Mouse (Mus musculus) limb, embryonic 10.5 days (tissue): Measurements from ENCODE around the gene Elf4. TPM values are rescaled to one million over a fixed set of nuclear protein-coding genes. Genes with fewer than 3 reads are reported as not detected.

Experiments
- DNase-seq: peaks from one replicate; pipeline ENCODE4 v3.0.0-alpha.2; 2017; ENCODE audit warnings: low spot score
- H3K27ac ChIP-seq: fragments of 300-500 bp; sonication (generic); 2 replicates; pipeline ENCODE4 v1.5.1; 2016; ENCODE audit warnings: mild to moderate bottlenecking
- H3K27me3 ChIP-seq: fragments of 300-500 bp; sonication (generic); 2 replicates; pipeline ENCODE4 v1.6.1; 2016; ENCODE audit warnings: low read depth, mild to moderate bottlenecking; ENCODE audit not compliant: poor library complexity, severe bottlenecking
- H3K36me3 ChIP-seq: fragments of 300-500 bp; sonication (generic); 2 replicates; pipeline ENCODE4 v1.6.1; 2016; ENCODE audit warnings: mild to moderate bottlenecking, moderate library complexity
- H3K4me1 ChIP-seq: fragments of 300-500 bp; sonication (generic); 2 replicates; pipeline ENCODE4 v1.6.1; 2016
- H3K4me3 ChIP-seq: fragments of 300-500 bp; sonication (generic); 2 replicates; pipeline ENCODE4 v1.5.1; 2016; ENCODE audit warnings: mild to moderate bottlenecking, moderate library complexity
- H3K9me3 ChIP-seq: fragments of 300-500 bp; sonication (generic); replicated peaks from 2 replicates; pipeline ENCODE4 v1.6.1; 2016; ENCODE audit warnings: mild to moderate bottlenecking
- WGBS: fragments of 180-500 bp; shearing (Covaris S2); methylation state at CpG from one replicate; pipeline ENCODE4 v1.1.7; 2016; 5-methylcytosine and 5-hydroxymethylcytosine counted together
- polyA plus RNA-seq: library from polyadenylated mRNA; unstranded; fragments of >200 nt; fragmentation: Nextera tagmentation; extraction: Ambion mirVana; gene quantifications from 2 replicates; pipeline ENCODE4 v1.2.1, GENCODE M21; 2016

The Elf4 gene
- 1.8 and 1.9 TPM in 2 replicates for polyA plus RNA-seq

DNA sequence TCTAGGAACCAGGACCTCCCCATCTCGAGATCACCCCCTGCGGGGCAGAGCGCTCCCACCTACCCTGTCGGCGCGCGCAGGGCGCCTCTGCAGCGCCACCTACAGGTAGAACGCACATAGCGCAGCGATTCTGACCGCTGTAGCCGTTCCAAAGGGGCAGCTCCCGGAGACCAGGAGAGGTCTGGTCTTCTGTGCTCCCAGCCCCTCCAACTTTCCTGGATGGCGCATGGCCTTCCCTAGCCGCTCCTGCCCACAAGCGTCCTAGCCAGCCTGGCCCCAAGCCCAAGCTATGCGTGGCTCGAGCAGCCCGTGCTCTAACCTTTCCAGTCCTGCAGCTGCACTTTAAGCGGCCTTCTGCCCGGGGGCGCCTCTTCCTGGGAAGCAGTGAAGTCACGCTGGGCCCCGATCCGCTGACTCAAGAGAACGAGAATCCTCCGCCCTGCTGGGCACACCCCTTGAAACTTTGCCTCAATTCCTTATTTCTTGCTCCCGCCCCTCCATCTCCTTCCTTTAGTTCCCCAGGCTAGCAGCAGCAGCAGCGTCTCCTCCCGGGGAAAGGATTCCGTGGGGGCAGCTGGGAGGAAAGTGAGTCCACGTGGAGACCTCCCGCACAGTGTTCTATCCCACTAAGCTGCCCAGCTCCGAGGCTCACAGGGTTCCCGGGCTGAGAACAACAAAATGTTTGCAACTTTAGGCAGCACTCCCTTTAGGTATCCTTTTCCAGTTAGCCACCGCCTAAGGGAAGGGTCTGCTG, at the start of gene Elf4:
TSS of gene Elf4 (minus strand) at position 379 of the 754 bp plus-strand sequence.
- Histone ChIP-seq H3K27me3 (peaks cover 29% of the 10 kb centered on the region), H3K4me3 (peak within 1 kb of the TSS; percentile 49), H3K27ac (peak within 1 kb of the TSS; percentile 72), H3K9me3 (no peaks in the 10 kb centered on the region; the same call in 1 of the 2 replicates), H3K36me3 (no peaks in the 10 kb centered on the region), H3K4me1 (0 out of 2 replicates have a peak, but pooled peaks cover 3% of the 10 kb centered on the region)
- DNase-seq = peak; percentile 82
- WGBS = 10% methylated on average over 38 of the region's 38 CpGs

DNA sequence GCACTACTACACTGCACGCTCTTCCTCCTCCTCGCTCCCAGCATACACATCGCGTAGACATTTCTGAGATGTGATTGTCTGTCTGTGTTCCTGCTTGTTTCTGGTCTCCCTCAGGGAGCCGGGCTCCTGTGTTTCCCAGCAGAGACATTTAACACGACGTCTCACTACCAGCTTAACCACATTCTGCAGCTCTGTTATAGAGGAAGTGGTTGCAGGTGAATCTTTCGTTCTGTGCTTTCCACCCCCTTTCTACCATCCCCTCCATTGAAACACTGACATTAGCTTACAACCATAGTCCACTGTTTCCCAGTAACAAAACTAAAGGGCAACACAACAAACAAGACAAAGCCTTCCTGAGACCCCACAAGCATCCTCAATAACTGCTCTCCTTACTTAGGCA, 30.8 kb upstream of the Elf4 start:
- Histone ChIP-seq H3K27me3 (no peaks in the 10 kb centered on the region), H3K9me3 (no peaks in the 10 kb centered on the region), H3K4me3 (no peak overlapping the region), H3K4me1 (no peaks in the 10 kb centered on the region), H3K27ac (no peak overlapping the region), H3K36me3 (peaks cover 64% of the 10 kb centered on the region)
- DNase-seq = no peak
- 93% methylated on average over 8 of the region's 8 CpGs for WGBS

DNA sequence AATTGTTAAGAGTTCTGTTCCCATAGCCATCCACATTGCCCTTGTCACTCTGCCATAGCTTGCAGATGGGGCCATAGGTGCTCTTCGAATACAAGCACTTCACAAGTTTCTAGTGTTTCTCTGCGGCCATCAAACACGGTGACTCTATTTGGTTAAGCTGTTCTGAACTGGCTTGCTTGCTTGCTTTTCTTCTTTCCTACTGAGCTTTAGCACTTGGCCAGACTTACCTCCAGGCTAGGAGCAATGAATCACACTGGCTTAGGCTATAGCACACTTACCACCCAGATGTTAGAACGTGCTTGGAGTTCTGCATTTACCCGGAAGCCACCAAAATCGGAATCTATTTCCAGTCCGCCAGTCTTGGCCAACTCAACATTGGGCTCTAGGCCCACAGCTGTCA, 18.8 kb upstream of the Elf4 start:
- 93% methylated on average over 7 of the region's 7 CpGs for WGBS
- H3K9me3 ChIP-seq = no peaks in the 10 kb centered on the region
- H3K27ac ChIP-seq = no peak overlapping the region
- no peaks in the 10 kb centered on the region for H3K27me3 ChIP-seq
- no peak overlapping the region for H3K4me3 ChIP-seq
- no peaks in the 10 kb centered on the region for H3K4me1 ChIP-seq
- H3K36me3 ChIP-seq = peaks cover 83% of the 10 kb centered on the region
- DNase-seq = no peak

DNA sequence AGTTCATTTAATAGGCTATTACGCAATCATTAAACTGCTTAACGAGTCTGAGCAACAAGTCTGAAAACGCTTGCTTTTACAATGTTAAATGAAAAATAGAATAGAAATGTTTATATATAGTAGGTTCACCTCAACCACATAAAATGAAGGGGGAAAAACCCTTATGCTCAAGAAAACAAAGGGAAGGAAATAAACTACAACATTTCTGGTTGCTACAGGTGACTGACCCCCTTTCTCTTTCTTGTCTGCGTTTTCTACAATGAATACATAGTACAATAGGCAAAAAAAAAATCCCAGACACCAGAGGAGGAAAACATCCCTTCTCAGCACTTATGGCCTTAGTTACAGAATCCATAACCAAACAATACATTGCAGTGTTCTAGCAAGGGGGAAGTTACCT, 18.2 kb upstream of the Elf4 start:
- Histone ChIP-seq H3K27ac (no peak overlapping the region), H3K27me3 (no peaks in the 10 kb centered on the region), H3K4me1 (no peaks in the 10 kb centered on the region), H3K4me3 (no peak overlapping the region), H3K36me3 (peaks cover 88% of the 10 kb centered on the region), H3K9me3 (no peaks in the 10 kb centered on the region)
- WGBS = 92% methylated on average over 4 of the region's 4 CpGs
- no peak for DNase-seq

DNA sequence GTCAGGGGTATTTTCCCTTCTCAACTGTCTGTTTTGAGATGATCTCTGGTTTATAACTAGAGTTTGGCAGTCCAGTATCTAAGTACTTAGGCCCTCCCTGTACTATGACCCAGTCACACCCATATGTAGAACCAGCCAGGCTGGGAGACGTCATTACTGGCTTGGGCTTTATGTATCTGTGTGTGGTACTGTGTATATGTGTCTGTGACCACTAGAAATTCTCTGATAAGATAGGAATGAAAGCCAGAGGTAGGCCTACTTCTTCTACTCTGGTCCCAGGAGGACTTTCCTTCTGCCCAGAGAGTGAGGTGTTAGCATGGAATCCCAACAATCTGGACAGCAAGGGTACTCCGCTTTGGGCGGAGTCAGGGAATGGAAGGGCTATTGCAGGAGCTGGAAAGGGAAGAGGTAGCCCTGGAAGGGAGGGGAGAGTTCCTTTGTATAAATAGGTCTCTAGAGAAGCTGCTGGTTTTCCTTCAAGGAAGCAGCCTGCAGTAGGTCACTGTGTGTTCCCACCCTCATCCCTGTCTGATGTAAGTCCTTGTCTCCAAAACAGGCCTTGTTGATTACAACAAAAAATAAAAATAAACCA, 4.5 kb upstream of the Elf4 start:
- peaks cover 14% of the 10 kb centered on the region for H3K27me3 ChIP-seq
- H3K36me3 ChIP-seq = peaks cover 3% of the 10 kb centered on the region
- no peaks in the 10 kb centered on the region for H3K4me1 ChIP-seq
- H3K27ac ChIP-seq = no peak overlapping the region
- DNase-seq = no peak
- H3K4me3 ChIP-seq = no peak overlapping the region
- WGBS = 79% methylated on average over 3 of the region's 3 CpGs
- H3K9me3 ChIP-seq = no peaks in the 10 kb centered on the region; the same call in 1 of the 2 replicates

DNA sequence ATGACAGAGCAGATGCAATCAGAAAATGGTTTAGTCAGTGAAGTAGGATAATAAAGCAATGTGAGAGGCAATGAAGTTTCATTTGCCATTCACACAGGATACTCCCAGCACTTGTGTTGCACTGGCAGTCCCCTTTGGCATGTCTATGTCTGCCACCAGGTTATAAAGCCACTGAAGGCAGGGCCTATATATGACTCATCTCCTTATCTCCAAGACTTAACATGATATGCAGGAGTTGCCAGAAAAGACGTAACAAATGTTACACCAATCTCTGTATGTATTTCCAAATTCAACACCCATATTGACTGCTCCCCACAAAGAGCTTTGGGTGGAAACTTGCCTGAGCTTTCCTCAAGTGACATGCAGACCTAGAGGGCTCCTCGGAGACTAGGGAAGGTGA, 3.2 kb upstream of the Elf4 start:
- no peak for DNase-seq
- Histone ChIP-seq H3K36me3 (no peaks in the 10 kb centered on the region), H3K4me3 (no peak overlapping the region), H3K27me3 (peaks cover 23% of the 10 kb centered on the region), H3K9me3 (no peaks in the 10 kb centered on the region; the same call in 1 of the 2 replicates), H3K27ac (no peak overlapping the region), H3K4me1 (0 out of 2 replicates have a peak, but pooled peaks cover 3% of the 10 kb centered on the region)
- WGBS = 86% methylated on average over 2 of the region's 2 CpGs

DNA sequence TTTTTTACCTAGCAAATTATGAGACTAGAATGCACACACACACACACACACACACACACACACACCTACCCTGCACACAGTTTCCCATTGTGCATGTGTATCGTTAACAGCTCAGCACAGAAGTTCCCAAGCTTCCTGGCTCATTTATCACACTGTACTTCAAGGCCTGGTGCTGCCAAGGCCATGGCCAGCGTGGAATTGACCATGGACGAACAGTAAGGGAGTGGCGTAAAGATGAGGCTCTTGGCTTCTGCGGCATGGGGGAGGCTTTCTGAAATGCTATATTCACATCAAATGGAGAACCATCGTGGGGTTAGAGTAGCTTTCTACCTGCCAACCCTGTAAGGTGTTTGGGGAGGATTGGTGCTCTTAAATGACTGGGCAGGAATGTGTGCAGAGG, 1.5 kb upstream of the Elf4 start:
- Histone ChIP-seq H3K36me3 (no peaks in the 10 kb centered on the region), H3K27ac (no peak overlapping the region), H3K9me3 (no peaks in the 10 kb centered on the region; the same call in 1 of the 2 replicates), H3K4me1 (0 out of 2 replicates have a peak, but pooled peaks cover 3% of the 10 kb centered on the region), H3K27me3 (peaks cover 29% of the 10 kb centered on the region), H3K4me3 (no peak overlapping the region)
- WGBS = 92% methylated on average over 6 of the region's 6 CpGs
- DNase-seq = no peak

DNA sequence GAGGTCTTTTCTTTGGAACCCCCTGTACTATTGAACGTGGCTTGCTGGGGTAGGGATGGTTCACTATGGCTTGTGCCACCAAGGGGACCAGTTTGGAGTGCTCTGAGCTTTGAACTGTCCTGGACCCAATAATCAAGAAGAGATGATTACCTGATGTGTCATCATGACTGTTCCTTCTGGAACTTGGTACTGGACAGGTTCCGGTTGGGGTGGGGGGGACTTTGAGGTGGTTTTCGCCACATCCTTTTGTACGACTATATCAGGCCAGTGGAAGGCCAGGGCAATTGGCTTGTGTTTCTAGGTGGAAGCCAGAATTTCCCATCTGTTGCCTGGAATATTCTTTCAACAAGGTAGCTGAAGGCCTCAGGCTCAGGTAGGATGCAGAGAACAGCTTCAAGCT, 704 bp upstream of the Elf4 start:
- WGBS = 79% methylated on average over 4 of the region's 4 CpGs
- Histone ChIP-seq H3K9me3 (no peaks in the 10 kb centered on the region; the same call in 1 of the 2 replicates), H3K4me3 (no peak overlapping the region), H3K4me1 (0 out of 2 replicates have a peak, but pooled peaks cover 3% of the 10 kb centered on the region), H3K36me3 (no peaks in the 10 kb centered on the region), H3K27ac (no peak overlapping the region), H3K27me3 (peaks cover 29% of the 10 kb centered on the region)
- no peak for DNase-seq

DNA sequence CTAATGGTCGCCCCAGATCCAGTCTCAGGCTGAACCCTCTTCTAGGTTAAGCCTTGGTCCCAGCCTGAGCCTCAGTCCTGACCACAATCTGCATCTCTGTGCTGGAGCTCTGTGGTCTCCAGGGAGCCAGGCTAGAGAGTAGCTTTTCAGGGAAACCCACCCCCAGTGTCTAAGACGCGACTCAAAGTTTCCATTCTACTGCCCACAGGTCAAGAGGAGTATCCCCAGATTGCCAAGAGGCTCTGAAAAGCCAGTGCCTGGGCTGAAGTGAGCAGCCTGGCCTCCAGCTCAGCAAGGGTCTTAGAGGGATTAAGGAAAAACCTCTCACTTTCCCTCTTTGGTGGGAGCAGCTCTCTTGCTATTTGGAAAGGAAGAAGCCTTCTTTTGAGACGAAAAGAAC, 635 bp downstream of the Elf4 start:
- DNase-seq = peak; percentile 35

DNA sequence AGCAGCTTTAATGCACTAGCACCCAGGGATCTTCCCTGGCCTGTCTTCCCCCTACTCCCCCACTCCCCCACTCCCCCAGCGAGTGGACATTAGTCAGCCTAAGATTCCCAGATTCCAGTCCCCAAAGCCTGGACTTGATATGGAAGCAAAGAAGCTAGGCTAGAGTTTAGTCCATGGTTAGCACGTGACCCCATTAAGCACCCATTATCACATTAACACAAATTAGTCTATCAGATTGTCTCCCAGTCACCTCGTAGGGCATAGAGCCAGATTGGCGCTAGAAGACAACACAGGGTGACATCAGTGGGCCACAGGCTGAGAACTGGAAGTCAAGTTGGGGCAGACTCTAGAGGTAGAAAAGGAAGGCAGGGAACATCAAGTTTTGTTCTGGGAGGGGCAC, 1.9 kb downstream of the Elf4 start:
- Histone ChIP-seq H3K36me3 (no peaks in the 10 kb centered on the region), H3K9me3 (no peaks in the 10 kb centered on the region; the same call in 1 of the 2 replicates), H3K4me3 (no peak overlapping the region), H3K4me1 (0 out of 2 replicates have a peak, but pooled peaks cover 3% of the 10 kb centered on the region), H3K27me3 (peaks cover 39% of the 10 kb centered on the region), H3K27ac (no peak overlapping the region)
- 65% methylated on average over 4 of the region's 4 CpGs for WGBS
- no peak for DNase-seq

More for the DNA sequence above, 635 bp downstream of the Elf4 start:
- Histone ChIP-seq H3K4me1 (0 out of 2 replicates have a peak, but pooled peaks cover 3% of the 10 kb centered on the region), H3K36me3 (no peaks in the 10 kb centered on the region), H3K27me3 (peaks cover 29% of the 10 kb centered on the region), H3K27ac (0 out of 2 replicates have a peak overlapping the region, but pooled peaks have one; percentile 72), H3K9me3 (no peaks in the 10 kb centered on the region; the same call in 1 of the 2 replicates), H3K4me3 (peak overlapping the region; percentile 49)
- 20% methylated on average over 4 of the region's 4 CpGs for WGBS

DNA sequence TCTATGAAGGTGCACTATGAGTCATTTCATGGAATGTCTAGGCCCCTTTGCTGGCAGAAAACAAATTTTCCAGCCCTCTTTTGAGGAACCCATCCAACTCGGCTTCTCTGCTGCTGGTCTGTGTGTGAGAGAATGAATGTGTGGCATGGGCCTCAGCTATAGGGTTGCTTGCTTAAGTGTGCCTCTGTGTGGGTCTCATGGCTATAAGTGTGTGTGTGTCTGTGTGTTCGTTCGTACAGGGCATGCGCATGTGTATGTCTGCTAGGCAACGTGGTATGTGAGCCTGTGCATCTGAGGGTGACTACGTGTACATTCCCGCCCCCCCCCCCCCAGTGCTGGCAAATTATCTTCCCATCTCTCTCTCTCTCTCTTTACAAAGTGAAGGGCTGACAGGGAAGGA, 2.4 kb downstream of the Elf4 start:
- H3K27me3 ChIP-seq = peaks cover 44% of the 10 kb centered on the region
- H3K4me1 ChIP-seq = 0 out of 2 replicates have a peak, but pooled peaks cover 3% of the 10 kb centered on the region
- no peaks in the 10 kb centered on the region for H3K36me3 ChIP-seq
- no peak for DNase-seq
- no peak overlapping the region for H3K27ac ChIP-seq
- no peaks in the 10 kb centered on the region; the same call in 1 of the 2 replicates for H3K9me3 ChIP-seq
- H3K4me3 ChIP-seq = no peak overlapping the region
- WGBS = 85% methylated on average over 7 of the region's 7 CpGs

DNA sequence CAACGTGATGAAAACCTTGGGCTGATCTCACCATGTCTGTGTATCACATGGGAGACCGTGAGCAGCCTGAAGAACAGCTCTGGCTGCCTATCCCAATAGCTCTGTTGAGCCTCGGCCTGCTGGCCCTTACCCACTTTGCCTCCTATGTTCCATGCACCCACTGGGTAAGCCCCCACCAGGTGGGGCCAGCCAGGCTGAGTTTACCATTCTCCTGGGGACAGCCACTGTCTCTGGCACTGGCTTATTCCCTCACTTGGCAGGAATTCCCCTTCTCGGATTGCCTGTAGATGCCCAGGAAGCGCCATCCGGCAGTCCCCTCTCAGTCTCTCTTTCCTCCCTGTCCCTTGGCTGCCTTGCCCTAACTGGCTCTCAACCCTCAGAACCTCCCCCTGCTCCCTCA, 6.0 kb downstream of the Elf4 start:
- Histone ChIP-seq H3K4me1 (peaks cover 10% of the 10 kb centered on the region), H3K36me3 (no peaks in the 10 kb centered on the region), H3K27ac (no peak overlapping the region), H3K27me3 (peaks cover 60% of the 10 kb centered on the region), H3K9me3 (no peaks in the 10 kb centered on the region), H3K4me3 (no peak overlapping the region)
- 68% methylated on average over 6 of the region's 6 CpGs for WGBS
- DNase-seq = no peak

DNA sequence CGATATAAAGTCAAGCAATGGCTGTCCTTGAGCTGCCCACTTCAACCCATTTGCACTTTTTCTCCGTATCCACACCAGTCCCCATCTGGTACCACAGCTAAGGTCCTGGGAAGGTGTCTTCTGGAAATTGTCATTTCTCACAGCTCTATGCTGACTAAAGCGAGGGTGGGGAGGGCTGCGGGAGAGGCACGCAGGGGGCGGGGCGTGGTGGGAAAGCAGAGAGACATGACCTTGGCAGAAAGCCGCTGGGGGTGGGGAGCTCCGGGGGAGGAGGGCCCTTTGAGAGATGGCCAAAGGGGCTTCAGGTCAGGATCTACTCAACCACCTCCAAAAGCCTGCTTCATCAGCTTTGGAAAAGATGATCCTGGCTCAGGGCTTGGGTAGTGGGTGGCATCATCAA, 7.9 kb downstream of the Elf4 start:
- DNase-seq = no peak
- Histone ChIP-seq H3K4me3 (no peak overlapping the region), H3K9me3 (no peaks in the 10 kb centered on the region)

More for the DNA sequence above, 7.9 kb downstream of the Elf4 start:
- H3K36me3 ChIP-seq = no peaks in the 10 kb centered on the region
- H3K27me3 ChIP-seq = peaks cover 63% of the 10 kb centered on the region
- WGBS = 26% methylated on average over 9 of the region's 9 CpGs
- no peak overlapping the region for H3K27ac ChIP-seq
- H3K4me1 ChIP-seq = peaks cover 11% of the 10 kb centered on the region
